Mouse (Mus musculus) kidney, adult 18-20 months (tissue): ENCODE data around the gene Btbd9.
"Not testable (repeated sequence)": the region's sequence is repeated elsewhere in the genome, so short reads cannot be mapped to it uniquely, and the experiment has no call there.

ENCODE experiments used
- DNase-seq: peaks from one replicate; pipeline ENCODE4 v3.0.0; 2021

Gene Btbd9

DNA sequence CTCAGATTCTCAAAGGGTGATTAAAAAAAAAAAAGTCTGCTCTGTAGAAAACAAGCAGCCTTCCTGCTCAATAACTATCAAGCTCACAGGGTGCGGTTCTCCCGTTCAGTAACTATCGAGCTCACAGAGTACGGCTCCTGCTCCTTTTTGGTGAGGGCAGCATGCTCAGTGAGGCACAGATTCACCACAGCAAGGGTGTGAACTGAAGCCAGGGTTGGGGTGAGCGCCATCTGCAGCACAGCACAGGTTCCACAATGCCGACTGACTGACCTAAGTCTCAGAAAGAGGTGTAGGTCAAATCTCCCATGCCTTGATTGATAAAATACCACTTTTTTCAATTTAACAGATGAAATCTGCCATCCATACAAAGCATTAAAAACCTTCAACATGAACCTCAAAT lies 66.1 kb downstream of the Btbd9 start:
- no peak for DNase-seq

- DNase-seq: no peak
Observed at GRCm38 (mm10) chr17:30509646-30510045, 66.6 kb downstream of the Btbd9 start.

GRCm38 (mm10) chr17:30507636-30508576 lies 68.4 kb downstream of the Btbd9 start:
- DNase-seq: no peak

GRCm38 (mm10) chr17:30506916-30507315 lies 69.4 kb downstream of the Btbd9 start:
- no peak for DNase-seq

DNA sequence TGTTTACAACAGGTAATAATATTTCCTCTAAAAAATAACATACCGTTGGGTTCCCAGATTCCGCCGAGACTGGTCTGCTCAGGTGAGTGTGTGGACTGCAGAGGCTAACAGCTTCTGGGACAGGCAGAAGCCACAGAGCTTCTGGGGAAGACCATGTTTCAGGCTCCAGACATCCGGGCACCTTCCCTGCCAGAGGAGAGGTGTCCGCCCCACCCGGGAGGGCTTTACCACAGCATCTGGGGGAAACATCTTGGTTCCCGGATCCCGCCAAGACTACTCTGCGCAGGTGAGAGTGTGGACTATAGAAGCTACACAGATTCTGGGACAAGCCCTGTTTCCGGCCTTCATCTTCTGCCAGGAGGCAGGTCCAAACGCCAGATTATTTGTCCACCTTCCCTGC lies 76.7 kb downstream of the Btbd9 start:
- DNase-seq: not testable (repeated sequence)

GRCm38 (mm10) chr17:30498779-30499178 lies 77.5 kb downstream of the Btbd9 start:
- DNase-seq: no peak

- peak; percentile 64 for DNase-seq
Observed at GRCm38 (mm10) chr17:30498376-30498719, 77.9 kb downstream of the Btbd9 start.

GRCm38 (mm10) chr17:30497525-30498375 lies 78.5 kb downstream of the Btbd9 start:
- DNase-seq: no peak

- DNase-seq: no peak
Observed at GRCm38 (mm10) chr17:30495567-30495966, 80.7 kb downstream of the Btbd9 start.

DNA sequence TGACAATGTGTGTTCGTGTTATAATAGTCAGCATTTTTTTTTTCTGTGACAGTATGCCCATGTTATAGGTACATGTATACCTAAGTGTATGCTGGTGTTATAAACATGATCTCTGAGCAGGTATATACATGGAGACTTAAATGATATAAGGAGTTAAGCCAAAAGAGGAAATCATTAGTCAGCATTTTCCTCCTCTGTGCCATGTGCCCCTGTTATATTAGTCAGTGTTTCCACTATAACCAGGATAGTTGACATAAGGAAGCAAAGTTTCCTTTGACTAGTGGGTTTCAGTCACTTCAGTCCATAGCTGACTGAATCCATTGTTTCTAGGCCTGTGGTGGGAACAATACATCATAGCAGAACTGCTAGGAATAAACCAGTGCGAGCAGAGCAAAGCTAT lies 81.1 kb downstream of the Btbd9 start:
- no peak for DNase-seq

- no peak for DNase-seq
Observed at GRCm38 (mm10) chr17:30493481-30493880, 82.8 kb downstream of the Btbd9 start.

DNA sequence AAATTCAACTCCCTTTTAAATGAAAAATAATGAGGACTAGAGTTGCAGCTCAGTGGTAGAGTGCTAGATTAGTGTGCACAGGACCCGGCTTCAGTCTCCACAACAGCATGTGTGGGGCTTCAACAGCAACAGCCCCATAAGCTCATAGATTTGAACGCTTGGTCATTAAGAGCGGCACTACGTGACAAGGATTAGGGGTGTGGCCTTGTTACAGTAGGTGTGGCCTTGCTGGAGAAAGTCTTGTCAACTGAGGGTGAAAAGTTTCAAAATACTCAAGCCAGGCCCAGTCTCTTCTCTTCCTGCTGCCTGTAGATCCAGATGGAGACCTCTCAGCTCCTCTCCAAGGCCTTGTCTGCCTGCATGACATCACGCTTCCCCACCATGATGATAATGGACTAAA lies 84.1 kb downstream of the Btbd9 start:
- DNase-seq: no peak

DNA sequence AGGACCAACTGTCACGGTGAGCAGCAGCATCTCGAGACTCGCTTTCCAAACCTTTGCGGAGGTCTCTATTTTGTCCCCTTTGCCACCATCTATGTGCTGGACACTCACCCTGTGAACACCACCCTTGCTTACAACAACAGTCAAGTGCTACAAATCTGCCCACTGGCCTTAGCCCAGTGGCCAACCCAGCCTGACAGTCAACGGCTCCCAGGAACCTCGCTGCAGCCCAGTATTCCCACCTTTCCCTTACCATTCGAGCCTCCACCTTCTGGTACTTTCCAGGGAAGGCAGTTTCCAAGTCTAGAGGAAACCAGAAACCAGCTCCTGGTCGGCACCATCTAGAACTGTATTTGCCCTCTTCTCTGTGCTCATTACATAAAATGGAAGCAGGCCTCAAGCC lies 84.7 kb downstream of the Btbd9 start:
- DNase-seq: no peak

DNA sequence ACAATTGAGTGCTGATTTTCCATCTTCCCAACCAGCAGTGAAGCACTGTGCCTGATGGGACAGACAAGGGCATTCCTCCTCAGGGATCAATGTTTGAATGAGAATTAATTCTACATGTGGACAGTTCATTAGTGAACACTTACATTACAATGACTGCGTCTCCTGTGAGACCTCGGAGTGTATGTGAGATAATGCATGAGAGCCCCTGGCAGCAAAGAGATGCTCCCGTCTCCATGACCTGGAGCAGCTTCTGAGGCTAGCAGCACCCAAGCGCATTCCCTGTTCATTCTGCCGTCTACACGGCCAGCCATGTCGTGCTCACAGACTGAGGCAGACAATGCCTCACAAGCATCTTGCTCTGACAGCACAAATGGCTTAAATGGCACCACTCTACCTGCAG lies 85.7 kb downstream of the Btbd9 start:
- DNase-seq: no peak

- no peak for DNase-seq
Observed at GRCm38 (mm10) chr17:30490086-30490485, 86.2 kb downstream of the Btbd9 start.

DNA sequence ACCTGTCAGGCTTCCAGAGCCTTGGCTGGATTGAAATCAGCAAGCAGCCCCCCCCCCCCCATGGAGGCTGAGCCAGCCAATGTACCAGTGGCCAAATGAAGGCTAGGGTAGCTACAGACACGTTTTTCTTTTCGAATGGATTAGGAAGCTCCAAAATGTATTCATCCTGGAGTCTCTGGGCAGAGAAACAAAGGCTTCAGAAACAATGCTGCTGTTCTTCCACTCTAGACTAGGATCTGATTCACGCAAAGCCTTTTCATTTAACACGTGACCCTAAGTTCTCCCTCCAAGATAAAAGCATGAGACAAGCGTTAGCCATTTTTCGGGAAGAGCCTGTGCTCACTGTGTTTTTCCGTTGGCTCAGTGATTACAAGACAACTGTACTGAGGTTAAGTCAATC lies 86.7 kb downstream of the Btbd9 start:
- DNase-seq: no peak

- DNase-seq: no peak
Observed at GRCm38 (mm10) chr17:30487695-30488094, 88.6 kb downstream of the Btbd9 start.

DNA sequence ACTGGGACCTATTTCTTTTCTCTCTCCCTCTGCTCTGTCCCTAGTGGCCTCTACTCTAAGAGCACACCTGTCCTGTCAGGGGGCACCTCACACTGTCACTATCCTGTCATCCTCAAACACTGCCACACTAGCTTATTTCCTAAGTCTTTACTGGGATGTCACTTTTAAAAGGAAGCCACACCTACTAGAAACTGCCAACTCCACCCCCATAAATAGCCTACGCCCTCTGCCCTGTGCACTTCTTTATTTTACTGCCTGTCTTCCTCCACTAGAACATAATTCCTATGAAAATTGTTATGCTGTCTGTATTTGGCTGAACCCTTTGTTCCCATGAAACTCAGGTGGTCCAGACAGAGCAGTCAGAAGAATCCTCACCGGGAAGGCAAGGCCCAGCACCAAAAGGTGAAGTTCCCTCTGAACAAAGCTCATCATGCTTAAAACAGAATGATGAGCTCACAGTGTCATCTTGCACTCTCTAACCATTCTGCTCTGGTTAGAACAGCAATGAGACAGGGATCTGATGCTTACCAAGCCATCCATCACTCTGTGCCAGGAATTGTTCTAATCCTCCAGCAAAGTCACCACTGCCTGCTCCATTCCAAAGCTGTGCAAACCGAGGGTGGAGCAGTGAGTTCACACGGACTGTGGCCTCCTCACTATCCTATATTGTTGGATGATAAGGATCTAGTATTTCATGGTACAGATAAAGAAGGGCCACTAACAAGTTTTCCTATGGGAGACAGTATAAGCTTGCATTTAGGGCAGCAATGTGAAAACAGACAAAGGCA lies 91.0 kb downstream of the Btbd9 start:
- no peak for DNase-seq

- DNase-seq: no peak
Observed at GRCm38 (mm10) chr17:30484446-30485066, 91.7 kb downstream of the Btbd9 start.

- DNase-seq: no peak
Observed at GRCm38 (mm10) chr17:30481766-30482165, 94.5 kb downstream of the Btbd9 start.

DNA sequence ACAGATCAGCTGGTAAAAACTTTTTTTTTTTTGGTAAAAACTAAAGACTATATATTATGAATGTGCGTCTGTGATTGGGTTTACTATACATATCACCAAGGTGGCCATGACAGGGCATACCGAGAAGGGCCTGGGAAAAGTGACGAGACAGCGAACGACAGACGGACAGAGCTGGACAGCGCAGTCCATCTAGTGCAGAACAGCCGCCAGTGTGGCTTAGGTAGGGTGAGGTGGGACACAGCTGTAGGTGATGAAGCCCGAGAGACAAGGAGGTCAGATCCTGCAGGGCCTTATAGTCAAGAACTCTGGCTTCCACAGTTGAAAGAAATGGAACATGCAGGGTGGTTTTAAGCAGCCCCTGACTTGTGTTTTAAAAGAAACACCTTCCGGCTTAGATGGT lies 94.9 kb downstream of the Btbd9 start:
- no peak for DNase-seq

DNA sequence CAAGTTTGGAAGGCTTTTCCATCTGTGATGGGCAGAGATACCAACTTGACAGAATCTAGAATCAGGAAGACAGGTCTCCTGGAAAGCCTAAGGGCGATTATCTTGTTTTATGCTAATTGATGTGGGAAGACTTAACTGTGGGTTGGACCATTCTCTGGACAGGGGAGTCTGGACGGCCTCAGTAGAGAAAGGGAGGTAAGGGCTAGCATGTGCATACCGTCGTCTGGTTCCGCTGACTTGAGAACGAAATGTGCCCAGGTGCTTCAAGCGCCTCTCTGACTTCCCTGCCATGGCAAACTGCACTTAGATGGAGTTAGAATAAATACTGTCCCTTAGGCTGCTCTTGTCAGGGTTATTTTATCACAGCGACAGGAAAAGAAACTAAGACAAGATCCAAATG lies 95.9 kb downstream of the Btbd9 start:
- DNase-seq: no peak

DNA sequence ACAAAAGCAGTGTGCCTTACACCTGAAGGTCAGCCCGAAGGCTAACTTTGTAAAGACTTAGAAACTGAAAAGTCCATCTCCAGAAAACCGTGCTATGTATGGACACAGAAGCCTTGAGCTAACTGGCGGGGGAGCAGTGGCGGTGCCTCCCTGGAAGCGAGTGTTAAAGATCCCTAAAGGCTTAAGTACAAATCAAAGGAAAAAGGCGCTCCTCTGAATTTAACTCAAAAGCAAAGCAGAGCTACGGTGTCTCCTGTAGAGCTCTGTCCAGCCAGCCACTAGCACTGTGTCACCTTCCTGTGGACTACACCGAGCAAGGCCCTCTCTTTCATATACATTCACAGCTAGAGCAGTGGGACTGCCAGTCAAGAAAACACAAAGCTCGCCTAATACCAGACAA lies 98.1 kb downstream of the Btbd9 start:
- no peak for DNase-seq
